Mouse (Mus musculus) hindbrain, embryonic 13.5 days (tissue): ENCODE results near the gene Ppp1r14a. TPM values are rescaled to one million over a fixed set of nuclear protein-coding genes. Genes with fewer than 3 reads are reported as not detected.

Source experiments
- ATAC-seq: fragments of 200-750 bp; cut with Nextera tagmentation; 2 replicates; pipeline ENCODE4 v1.8.0; 2017; ENCODE audit warnings: moderate TSS enrichment; ENCODE audit not compliant: low FRiP score
- H3K27ac ChIP-seq: fragments of 300-500 bp; sonication (generic); 2 replicates; pipeline ENCODE4 v1.5.1; 2015; ENCODE audit warnings: inconsistent platforms, mild to moderate bottlenecking, moderate library complexity
- H3K27me3 ChIP-seq: fragments of 300-500 bp; sonication (generic); 2 replicates; pipeline ENCODE4 v1.6.1; 2015; ENCODE audit warnings: mild to moderate bottlenecking, inconsistent platforms
- H3K36me3 ChIP-seq: fragments of 300-500 bp; sonication (generic); 2 replicates; pipeline ENCODE4 v1.6.1; 2015; ENCODE audit warnings: mild to moderate bottlenecking, inconsistent platforms
- H3K4me1 ChIP-seq: fragments of 300-500 bp; sonication (generic); replicated peaks from 2 replicates; pipeline ENCODE4 v1.6.1; 2015; ENCODE audit warnings: inconsistent platforms
- H3K4me2 ChIP-seq: fragments of 300-500 bp; sonication (generic); 2 replicates; pipeline ENCODE4 v1.6.1; 2015; ENCODE audit warnings: inconsistent platforms, mild to moderate bottlenecking, moderate library complexity
- H3K4me3 ChIP-seq: fragments of 300-500 bp; sonication (generic); 2 replicates; pipeline ENCODE4 v1.5.1; 2015; ENCODE audit warnings: mild to moderate bottlenecking, inconsistent platforms
- H3K9ac ChIP-seq: fragments of 300-500 bp; sonication (generic); 2 replicates; pipeline ENCODE4 v1.6.1; 2015; ENCODE audit warnings: mild to moderate bottlenecking, inconsistent platforms
- H3K9me3 ChIP-seq: fragments of 300-500 bp; sonication (generic); 2 replicates; pipeline ENCODE4 v1.6.1; 2016; ENCODE audit warnings: inconsistent platforms
- WGBS: fragments of 180-500 bp; shearing (Covaris S2); methylation state at CpG from one replicate; pipeline ENCODE4 v1.1.7; 2015; 5-methylcytosine and 5-hydroxymethylcytosine counted together
- polyA plus RNA-seq: library from polyadenylated mRNA; unstranded; fragments of >200 nt; fragmentation: Nextera tagmentation; extraction: Ambion mirVana; gene quantifications from 2 replicates; pipeline ENCODE4 v1.2.1, GENCODE M21; 2015

Gene Ppp1r14a
- polyA plus RNA-seq, 1 experiment from 2014 or later, result 8.6 TPM

DNA sequence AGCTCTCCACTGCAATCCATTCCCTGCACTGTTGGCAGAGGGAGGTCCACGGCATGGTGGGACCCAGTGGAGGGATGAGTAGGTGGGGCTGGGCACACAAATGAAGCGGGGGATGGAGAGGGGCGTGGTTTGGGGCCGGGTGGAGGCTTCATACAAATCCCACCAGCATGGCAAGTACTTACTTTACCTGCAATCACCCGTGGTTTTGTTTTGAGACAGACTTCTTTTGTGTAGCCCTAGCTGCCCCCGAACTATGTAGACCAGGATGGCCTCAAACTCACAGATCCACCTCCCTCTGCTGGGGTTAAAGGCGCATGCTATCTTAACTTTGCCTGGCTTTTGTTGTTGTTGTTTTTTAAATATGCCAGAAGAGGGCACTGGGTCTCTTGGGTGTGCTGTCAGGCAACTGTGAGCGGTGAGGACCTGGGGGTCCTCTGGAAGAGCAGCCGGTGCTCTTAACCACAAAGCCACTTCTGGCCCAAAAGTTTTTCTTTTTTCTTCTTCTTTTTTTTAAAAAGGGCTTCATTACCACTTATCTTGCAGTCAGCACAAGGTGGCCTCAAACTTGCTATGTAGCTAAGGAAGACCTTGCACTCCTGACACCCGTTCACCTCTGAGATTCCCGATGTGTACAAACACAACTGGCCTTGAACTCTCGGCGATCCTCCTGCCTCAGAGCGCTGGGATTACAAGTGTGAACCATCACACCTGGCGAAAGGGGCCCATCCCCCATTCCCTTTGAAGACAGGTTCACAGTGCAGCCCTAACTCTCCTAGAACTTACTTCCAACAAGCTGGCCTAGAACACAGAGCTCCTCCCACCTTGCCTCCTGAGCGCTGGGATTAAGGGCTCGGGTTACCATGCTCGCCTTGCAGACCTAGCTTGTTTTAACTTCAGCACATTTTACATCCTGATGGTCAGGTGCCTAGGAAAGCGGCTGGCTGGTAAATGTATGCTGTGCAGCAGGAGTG is 30.5 kb downstream of the Ppp1r14a start:
- Histone ChIP-seq H3K27ac (peak overlapping the region; percentile 99), H3K4me1 (peaks cover 72% of the 10 kb centered on the region), H3K4me3 (peak overlapping the region; percentile 12; the same call in 1 of the 2 replicates)

DNA sequence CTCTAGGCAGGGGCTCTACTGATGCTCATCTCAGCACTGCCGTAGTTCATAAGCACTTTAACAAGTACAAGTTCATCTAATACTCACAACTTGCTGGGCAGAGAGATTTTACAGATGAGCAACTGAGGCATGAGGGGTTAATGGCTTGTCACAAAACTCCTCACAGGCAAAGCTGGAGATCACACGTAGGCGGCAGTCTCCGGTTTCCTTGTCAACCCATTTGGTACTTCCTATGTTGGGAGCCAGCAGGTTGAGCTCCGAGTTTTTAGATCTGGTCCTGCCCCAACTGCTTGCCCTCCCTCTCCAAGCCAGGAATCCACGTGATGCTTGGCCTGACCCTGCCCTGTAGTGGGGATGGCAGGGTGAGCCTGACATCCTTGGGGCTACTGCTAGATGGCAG is 38.0 kb downstream of the Ppp1r14a start:
- peaks cover 72% of the 10 kb centered on the region for H3K36me3 ChIP-seq
- peaks cover under 1% of the 10 kb centered on the region; the same call in 1 of the 2 replicates for H3K4me1 ChIP-seq
- H3K9ac ChIP-seq, result no peak overlapping the region
- 91% methylated on average over 6 of the region's 6 CpGs for WGBS
- no peaks in the 10 kb centered on the region for H3K9me3 ChIP-seq
- no peak for ATAC-seq
- H3K27ac ChIP-seq, result no peak overlapping the region
- H3K4me2 ChIP-seq, result no peak overlapping the region
- H3K4me3 ChIP-seq, result no peak overlapping the region
- no peaks in the 10 kb centered on the region for H3K27me3 ChIP-seq

More for the DNA sequence above, 30.5 kb downstream of the Ppp1r14a start:
- ATAC-seq, result no peak
- Histone ChIP-seq H3K27me3 (no peaks in the 10 kb centered on the region), H3K36me3 (peaks cover 29% of the 10 kb centered on the region), H3K9ac (peak overlapping the region; percentile 66; the same call in 1 of the 2 replicates), H3K4me2 (peak overlapping the region; percentile 43), H3K9me3 (no peaks in the 10 kb centered on the region)
- 13% methylated on average over 19 of the region's 19 CpGs for WGBS

DNA sequence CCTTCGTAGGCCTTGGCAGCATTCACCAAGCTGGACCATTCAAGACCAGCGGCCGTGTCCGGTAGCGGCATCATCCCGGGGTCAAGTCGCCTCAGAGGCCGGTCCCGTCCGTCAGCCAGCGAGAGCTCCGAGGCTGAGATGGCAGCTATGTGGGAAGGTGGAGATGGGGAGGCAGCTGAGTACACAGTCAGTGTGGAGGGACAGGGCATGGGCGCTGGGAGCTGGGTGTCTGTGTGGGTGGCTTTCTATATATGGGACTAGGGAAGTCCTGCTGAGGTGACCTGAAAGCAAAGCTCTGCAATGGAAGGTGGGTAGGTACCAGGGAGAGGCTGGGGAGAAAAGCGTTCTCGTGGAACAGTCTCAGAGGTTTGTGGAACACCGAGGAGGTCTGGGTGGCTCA is 39.9 kb downstream of the Ppp1r14a start:
- no peak overlapping the region for H3K27ac ChIP-seq
- no peak overlapping the region for H3K4me2 ChIP-seq
- no peak overlapping the region for H3K9ac ChIP-seq
- no peak overlapping the region for H3K4me3 ChIP-seq
- H3K9me3 ChIP-seq, result no peaks in the 10 kb centered on the region
- no peak for ATAC-seq
- H3K27me3 ChIP-seq, result no peaks in the 10 kb centered on the region
- no peaks in the 10 kb centered on the region for H3K4me1 ChIP-seq
- WGBS, result 89% methylated on average over 16 of the region's 16 CpGs
- H3K36me3 ChIP-seq, result peaks cover 72% of the 10 kb centered on the region

DNA sequence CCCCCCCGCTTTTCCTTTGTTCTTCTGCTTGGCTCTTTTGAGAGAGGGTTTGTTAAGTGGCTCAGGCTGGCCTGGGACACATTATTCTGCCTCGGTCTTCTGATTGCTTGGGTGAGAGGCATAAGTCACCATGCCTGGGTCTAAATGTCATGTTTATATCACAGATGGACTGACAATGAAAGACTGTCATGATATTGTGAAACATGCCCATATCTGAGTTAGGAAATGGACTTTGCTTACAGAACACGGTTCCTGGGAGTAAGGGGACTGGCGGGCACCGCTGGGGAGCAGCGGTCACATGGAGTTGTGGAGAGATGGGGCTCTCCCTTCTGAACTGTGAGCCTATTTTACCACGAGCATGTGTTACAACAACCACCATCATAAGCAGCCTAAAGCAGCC is 45.0 kb downstream of the Ppp1r14a start:
- Histone ChIP-seq H3K36me3 (peaks cover 51% of the 10 kb centered on the region), H3K27me3 (no peaks in the 10 kb centered on the region), H3K4me1 (0 out of 2 replicates have a peak, but pooled peaks cover 2% of the 10 kb centered on the region), H3K9me3 (no peaks in the 10 kb centered on the region), H3K9ac (no peak overlapping the region; the same call in 1 of the 2 replicates), H3K4me2 (no peak overlapping the region), H3K27ac (peak overlapping the region; percentile 30; the same call in 1 of the 2 replicates), H3K4me3 (no peak overlapping the region)
- WGBS, result 57% methylated on average over 7 of the region's 7 CpGs
- no peak for ATAC-seq

DNA sequence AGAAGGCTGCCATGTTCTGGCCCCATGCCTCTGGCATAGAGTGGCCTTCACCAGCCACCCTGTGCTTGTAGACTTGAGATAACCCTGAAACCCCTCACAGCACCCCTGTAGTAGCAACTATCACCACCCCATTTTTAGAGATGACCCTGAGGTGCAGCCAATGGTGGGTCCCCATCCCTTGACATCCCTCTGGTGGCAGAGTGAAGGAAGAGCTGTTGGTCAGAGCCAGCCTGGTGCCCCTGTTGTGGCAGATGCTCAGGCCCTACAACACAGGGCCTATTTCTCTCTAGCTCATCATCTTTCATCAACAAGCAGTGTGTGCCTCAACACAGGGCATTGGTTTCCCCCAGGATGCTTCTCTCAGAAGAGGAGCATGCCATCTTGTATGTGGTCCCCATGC is 46.2 kb downstream of the Ppp1r14a start:
- Histone ChIP-seq H3K9me3 (no peaks in the 10 kb centered on the region), H3K27me3 (no peaks in the 10 kb centered on the region), H3K27ac (no peak overlapping the region), H3K4me3 (no peak overlapping the region), H3K9ac (0 out of 2 replicates have a peak overlapping the region, but pooled peaks have one; percentile 1), H3K4me2 (no peak overlapping the region), H3K4me1 (0 out of 2 replicates have a peak, but pooled peaks cover 2% of the 10 kb centered on the region), H3K36me3 (peaks cover 43% of the 10 kb centered on the region)
- ATAC-seq, result no peak

DNA sequence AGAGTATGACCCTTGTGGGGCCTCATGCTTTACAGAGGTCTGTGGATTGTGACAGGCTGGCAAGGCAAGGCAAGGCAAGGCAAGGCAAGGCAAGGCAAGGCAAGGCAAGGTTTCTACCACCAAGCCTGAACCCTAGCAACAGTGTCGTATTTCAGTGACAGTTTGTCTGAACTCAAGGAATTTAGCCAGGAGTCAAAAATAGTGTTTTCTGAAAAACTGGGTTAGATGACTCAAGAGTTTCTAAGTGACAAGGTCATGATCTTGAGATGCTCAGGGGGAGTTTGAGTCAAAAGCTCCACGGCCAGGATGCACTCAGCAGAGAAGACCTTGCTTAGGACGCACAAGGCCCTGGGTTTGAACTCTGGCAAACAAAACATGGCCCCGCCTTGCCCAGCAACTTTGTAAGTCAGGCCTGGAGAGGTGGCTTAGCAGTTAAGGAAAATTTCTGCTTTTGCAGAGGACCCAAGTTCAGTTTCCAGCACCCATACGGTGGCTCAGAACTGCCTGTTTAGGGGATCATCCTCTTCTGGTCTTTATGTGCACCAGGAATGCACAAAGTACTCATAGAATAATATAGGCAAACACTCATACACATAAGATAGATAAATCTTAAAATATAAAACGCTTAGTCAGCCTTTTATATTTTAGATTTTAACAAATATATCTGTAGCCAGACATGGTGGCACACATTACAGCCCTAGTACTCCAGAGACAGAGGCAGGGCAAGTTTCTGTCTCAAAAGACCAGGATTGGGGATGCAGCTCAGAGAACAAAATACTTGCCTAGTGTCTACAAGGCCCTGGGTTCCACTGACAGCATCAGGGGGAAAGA is 46.9 kb downstream of the Ppp1r14a start:
- no peak for ATAC-seq
- 88% methylated on average over 6 of the region's 6 CpGs for WGBS

DNA sequence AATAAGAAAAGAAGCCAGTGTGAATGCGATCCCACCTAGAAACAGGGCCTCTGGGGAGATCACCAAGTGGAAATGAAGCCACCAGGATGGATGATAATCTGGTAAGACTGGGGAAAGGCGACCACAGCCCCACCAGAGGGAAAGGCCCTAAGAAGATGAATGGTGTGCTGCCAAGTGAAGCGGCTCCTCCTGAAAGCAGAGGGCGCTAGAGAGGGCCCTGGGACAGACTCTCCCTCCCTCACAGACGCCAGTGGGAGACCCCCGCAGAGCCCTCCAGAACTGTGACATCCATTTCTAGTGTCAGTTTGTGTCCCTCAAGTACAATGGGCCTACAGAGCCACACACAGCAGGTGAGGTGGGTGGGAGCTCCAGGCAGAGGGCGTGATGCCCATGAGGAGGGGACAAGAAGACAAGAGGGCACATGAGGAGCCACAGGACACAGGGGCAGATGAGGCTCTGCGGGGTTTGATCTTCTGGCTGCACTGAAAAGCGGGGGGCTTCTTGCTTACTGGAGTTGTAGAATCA is 47.7 kb downstream of the Ppp1r14a start:
- Histone ChIP-seq H3K4me1 (peaks cover 7% of the 10 kb centered on the region), H3K9ac (no peak overlapping the region), H3K36me3 (peaks cover 32% of the 10 kb centered on the region), H3K4me2 (no peak overlapping the region), H3K4me3 (no peak overlapping the region), H3K9me3 (no peaks in the 10 kb centered on the region), H3K27ac (no peak overlapping the region), H3K27me3 (no peaks in the 10 kb centered on the region)
- no peak for ATAC-seq
- 63% methylated on average over 9 of the region's 9 CpGs for WGBS

More for the DNA sequence above, 46.9 kb downstream of the Ppp1r14a start:
- no peaks in the 10 kb centered on the region for H3K9me3 ChIP-seq
- no peak overlapping the region for H3K4me3 ChIP-seq
- 0 out of 2 replicates have a peak, but pooled peaks cover 2% of the 10 kb centered on the region for H3K4me1 ChIP-seq
- no peak overlapping the region for H3K9ac ChIP-seq
- H3K27me3 ChIP-seq, result no peaks in the 10 kb centered on the region
- H3K27ac ChIP-seq, result no peak overlapping the region
- no peak overlapping the region for H3K4me2 ChIP-seq
- H3K36me3 ChIP-seq, result peaks cover 40% of the 10 kb centered on the region

DNA sequence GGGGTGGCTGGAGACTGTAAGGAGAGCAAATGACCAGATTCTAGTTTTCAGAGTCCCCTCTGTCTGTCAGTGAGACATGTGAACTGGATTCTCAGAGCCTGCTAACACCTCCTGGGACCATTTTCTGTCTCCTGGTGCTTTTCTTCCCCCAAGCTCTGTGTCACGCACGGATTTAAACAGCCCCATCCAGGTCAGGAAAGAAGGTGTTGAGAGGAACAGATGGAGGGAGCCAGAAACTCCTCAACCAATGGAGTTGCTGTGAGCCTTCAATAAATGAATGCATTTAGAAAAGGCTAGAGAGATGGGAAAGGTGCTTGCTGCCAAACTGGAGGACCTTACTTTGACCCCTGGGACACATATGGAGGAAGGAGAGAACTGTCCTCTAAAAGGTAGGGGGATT is 48.7 kb downstream of the Ppp1r14a start:
- no peak overlapping the region for H3K4me2 ChIP-seq
- no peak for ATAC-seq
- WGBS, result 93% methylated on average over 2 of the region's 2 CpGs
- H3K27ac ChIP-seq, result no peak overlapping the region
- no peak overlapping the region for H3K9ac ChIP-seq
- no peak overlapping the region for H3K4me3 ChIP-seq
- no peaks in the 10 kb centered on the region for H3K9me3 ChIP-seq
- peaks cover 26% of the 10 kb centered on the region for H3K36me3 ChIP-seq
- H3K27me3 ChIP-seq, result no peaks in the 10 kb centered on the region
- H3K4me1 ChIP-seq, result peaks cover 16% of the 10 kb centered on the region

DNA sequence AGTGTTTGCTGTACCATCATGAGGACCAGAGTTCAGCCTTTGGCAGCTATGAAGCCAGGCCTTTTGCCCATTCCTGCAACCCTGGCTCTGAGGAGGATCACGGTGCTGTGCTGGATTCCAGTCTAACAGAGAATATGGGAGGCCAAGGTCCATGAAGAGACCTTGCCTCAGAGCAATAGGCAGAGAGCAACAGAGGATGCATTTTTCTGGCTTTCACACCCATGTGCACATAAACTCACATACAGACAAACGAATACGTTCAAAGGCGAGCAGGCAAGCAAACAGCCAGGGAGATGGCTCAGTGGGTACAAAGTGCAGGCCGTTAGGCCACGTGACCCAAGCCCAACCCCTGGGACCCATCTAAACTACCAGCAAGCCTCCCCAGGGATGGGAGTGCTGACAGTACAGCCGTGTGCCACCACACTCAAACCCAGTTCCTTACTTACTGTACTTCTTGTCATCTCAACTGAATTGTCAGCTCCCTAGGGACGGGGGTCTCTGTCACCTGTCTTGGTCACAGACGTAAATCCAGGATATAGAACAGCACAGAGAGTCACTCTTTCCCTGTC is 49.3 kb downstream of the Ppp1r14a start:
- no peak for ATAC-seq
- Histone ChIP-seq H3K4me3 (no peak overlapping the region), H3K9ac (no peak overlapping the region), H3K27ac (0 out of 2 replicates have a peak overlapping the region, but pooled peaks have one; percentile 2), H3K4me2 (no peak overlapping the region), H3K4me1 (peaks cover 18% of the 10 kb centered on the region), H3K36me3 (peaks cover 26% of the 10 kb centered on the region), H3K27me3 (no peaks in the 10 kb centered on the region), H3K9me3 (no peaks in the 10 kb centered on the region)
- WGBS, result 87% methylated on average over 9 of the region's 9 CpGs

DNA sequence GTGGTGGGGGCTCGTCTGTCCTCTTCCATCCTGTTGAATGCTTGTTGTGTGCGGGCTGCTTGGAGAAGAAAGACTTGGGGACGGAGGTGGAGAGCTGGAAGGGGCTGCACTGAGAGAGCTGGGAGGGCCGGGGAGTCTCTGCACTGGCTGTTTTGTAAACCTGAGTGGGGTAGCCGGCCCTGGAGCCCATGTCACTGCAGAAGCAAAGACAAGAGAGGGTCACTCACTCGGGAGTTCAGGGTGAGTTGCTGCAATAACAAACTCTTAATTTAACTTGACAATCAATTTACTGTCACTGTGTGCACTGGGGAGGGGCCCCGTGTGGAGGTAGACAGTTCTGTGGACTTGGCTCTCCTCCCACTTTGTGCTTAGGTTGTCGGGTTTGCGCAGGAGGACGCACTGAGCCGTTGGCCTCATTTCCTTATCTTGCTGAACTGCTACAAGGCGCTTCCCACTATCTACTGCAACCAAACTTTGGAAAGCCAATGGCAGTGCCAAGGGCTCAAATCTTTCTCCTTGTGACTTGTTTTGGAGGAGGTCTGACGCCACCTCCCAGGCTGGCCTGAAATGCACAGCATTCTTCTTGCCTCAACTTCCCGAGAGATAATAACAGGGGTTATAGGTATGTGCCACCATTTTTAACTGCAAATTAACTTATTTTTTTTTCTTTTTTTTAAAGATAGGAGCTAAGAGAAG is 50.0 kb downstream of the Ppp1r14a start:
- no peaks in the 10 kb centered on the region for H3K9me3 ChIP-seq
- 79% methylated on average over 14 of the region's 14 CpGs for WGBS
- H3K36me3 ChIP-seq, result peaks cover 26% of the 10 kb centered on the region

DNA sequence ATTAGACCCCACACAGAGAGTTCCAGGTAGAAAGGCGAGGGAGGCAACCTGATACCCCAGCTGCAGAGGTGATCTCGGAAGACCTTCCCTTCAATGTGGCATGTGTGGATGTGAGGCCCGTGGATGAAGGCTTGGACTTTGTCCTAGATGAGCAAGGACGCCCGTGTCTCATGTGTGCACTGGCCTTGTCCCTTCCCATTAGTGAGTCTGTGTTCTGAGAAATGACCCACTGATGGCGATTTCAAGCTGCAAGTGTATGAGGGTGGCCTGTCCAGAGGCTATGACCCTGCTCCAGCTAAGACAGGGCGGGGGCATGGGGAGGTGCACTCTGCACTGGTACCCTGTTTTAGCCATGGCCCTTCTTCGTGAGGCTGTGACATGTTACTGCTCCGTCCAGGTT is 51.1 kb downstream of the Ppp1r14a start:
- Histone ChIP-seq H3K4me3 (no peak overlapping the region), H3K4me1 (peaks cover 16% of the 10 kb centered on the region), H3K9me3 (no peaks in the 10 kb centered on the region), H3K9ac (no peak overlapping the region), H3K4me2 (no peak overlapping the region), H3K27me3 (no peaks in the 10 kb centered on the region), H3K27ac (no peak overlapping the region), H3K36me3 (peaks cover 26% of the 10 kb centered on the region)
- 94% methylated on average over 9 of the region's 9 CpGs for WGBS
- ATAC-seq, result no peak

More for the DNA sequence above, 50.0 kb downstream of the Ppp1r14a start:
- Histone ChIP-seq H3K4me1 (peaks cover 17% of the 10 kb centered on the region), H3K27ac (no peak overlapping the region), H3K4me3 (no peak overlapping the region), H3K4me2 (no peak overlapping the region), H3K27me3 (no peaks in the 10 kb centered on the region), H3K9ac (no peak overlapping the region)
- no peak for ATAC-seq
